18 mouse cellular contexts compared by ENCODE assay signal in the genomic region with DNA sequence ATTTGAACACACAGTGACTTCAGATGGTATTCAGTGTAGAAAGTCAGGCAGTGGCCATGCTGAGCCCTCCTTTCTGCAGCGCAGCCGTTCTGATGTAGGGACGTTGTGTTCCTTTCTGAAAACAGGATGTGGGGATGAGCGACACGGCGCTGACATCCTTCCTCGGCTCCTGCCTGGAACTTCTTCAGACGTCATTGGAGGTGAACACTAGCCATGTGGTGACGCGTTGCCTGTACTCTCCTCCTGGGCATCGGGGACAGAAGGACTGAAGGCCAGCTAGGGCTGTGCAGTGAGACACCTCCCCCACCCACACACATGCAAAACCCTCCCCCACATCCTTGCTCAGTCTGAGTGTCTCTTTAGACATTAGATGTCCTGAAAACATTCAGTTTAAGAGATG. TPM values are rescaled to one million over a fixed set of nuclear protein-coding genes. Genes with fewer than 3 reads are reported as not detected.
DNase-seq lines count a peak whose midpoint lies in the region.
"Had no signal": no experiment of that assay in that cellular context is flagged by ENCODE, and none has a peak within 500 bp of the region (broad histone marks: within the 10 kb centered on the region; RNA-seq: fewer than 3 reads in every experiment).

No protein-coding gene starts in this region.

- no peaks in the 10 kb centered on the region for H3K9me3 ChIP-seq in heart, embryonic 10.5 days
- H3K9me3 ChIP-seq: embryonic facial prominence, embryonic 10.5 days; G1E; heart, embryonic 15.5 days; hindbrain, embryonic 15.5 days; midbrain, embryonic 10.5 days had no signal

- DNase-seq in heart, postnatal 36 days, result peak; percentile 16 to 22
- DNase-seq in heart, embryonic 10.5 days (ENCODE audit: low spot score), result no peak
- peak; percentile 47 to 50 for DNase-seq in adrenal gland, postnatal 36 days
- DNase-seq in kidney, adult 9 months, result peak; percentile 59
- peak; percentile 35 for DNase-seq in lung, postnatal 14 days
- DNase-seq in urinary bladder, postnatal 10 days (ENCODE audit: low spot score), result no peak
- no peak for DNase-seq in cerebellum, adult 11 months
- DNase-seq: cerebellum, postnatal 25 days; gastrocnemius, postnatal 10 days; lung, embryonic 14.5 days; thymus, adult 18-20 months had no signal

- H3K4me3 ChIP-seq in heart, embryonic 10.5 days, result no peak overlapping the region
- H3K4me3 ChIP-seq: embryonic facial prominence, embryonic 10.5 days; erythroblast, embryonic 14.5 days; heart, embryonic 15.5 days; hindbrain, embryonic 15.5 days; midbrain, embryonic 10.5 days; neural tube, embryonic 13.5 days had no signal

- H3K27ac ChIP-seq in heart, embryonic 10.5 days, result no peak overlapping the region
- H3K27ac ChIP-seq: embryonic facial prominence, embryonic 10.5 days; heart, embryonic 15.5 days; hindbrain, embryonic 15.5 days; midbrain, embryonic 10.5 days; neural tube, embryonic 13.5 days had no signal

- no peaks in the 10 kb centered on the region for H3K27me3 ChIP-seq in heart, embryonic 10.5 days (ENCODE audit: insufficient read depth, poor library complexity, severe bottlenecking)
- H3K27me3 ChIP-seq: heart, embryonic 15.5 days; hindbrain, embryonic 15.5 days; neural tube, embryonic 13.5 days had no signal

- peaks cover 13% of the 10 kb centered on the region for H3K4me1 ChIP-seq in heart, embryonic 10.5 days
- H3K4me1 ChIP-seq: embryonic facial prominence, embryonic 10.5 days; heart, embryonic 15.5 days; hindbrain, embryonic 15.5 days; midbrain, embryonic 10.5 days; neural tube, embryonic 13.5 days had no signal

- peaks cover 87% of the 10 kb centered on the region for H3K36me3 ChIP-seq in heart, embryonic 10.5 days

- intact Hi-C loops in heart, postnatal 36 days (cut with DNase I), result no loop called here

- WGBS in heart, embryonic 10.5 days, result 66% methylated on average over 11 of the region's 11 CpGs

RNA-seq across cellular contexts. Expression of gene Iars2, which starts 52.2 kb away (rescaled TPM):
- total RNA-seq in heart, postnatal 36 days (2021), result 10 to 100 TPM; 81.2 to 83.4 TPM
- polyA plus RNA-seq in heart, embryonic 10.5 days (2016; fragmentation: Nextera tagmentation; extraction: Ambion mirVana), result 31.7 and 43.8 TPM in 2 replicates
- total RNA-seq in adrenal gland, postnatal 36 days (2021), result 100 to 1,000 TPM in 1 of 2 experiments, 10 to 100 TPM in 1; 75.8 to 104 TPM

RNA-seq across cellular contexts. Expression of gene Bpnt1, which starts 54.9 kb away (rescaled TPM):
- total RNA-seq in heart, postnatal 36 days (2021), result 10 to 100 TPM; 23.4 to 27.0 TPM
- 38.5 and 39.9 TPM in 2 replicates for polyA plus RNA-seq in heart, embryonic 10.5 days (2016; fragmentation: Nextera tagmentation; extraction: Ambion mirVana)
- total RNA-seq in adrenal gland, postnatal 36 days (2021), result 100 to 1,000 TPM; 105 to 124 TPM

Comparison
In these comparisons a context has a peak if more than half of its experiments do, and no peak if none do; other contexts are left out.
1. DNase-seq: peak in heart, postnatal 36 days (2 of 2), adrenal gland, postnatal 36 days (2 of 2), kidney, adult 9 months (single experiment) and lung, postnatal 14 days (single experiment); none in heart, embryonic 10.5 days (single experiment), urinary bladder, postnatal 10 days (single experiment) and cerebellum, adult 11 months (single experiment).